Mouse (Mus musculus) forebrain, embryonic 15.5 days (tissue): ENCODE measurements around the gene Creb5. TPM values are rescaled to one million over a fixed set of nuclear protein-coding genes. Genes with fewer than 3 reads are reported as not detected.
"Not testable (repeated sequence)": the region's sequence is repeated elsewhere in the genome, so short reads cannot be mapped to it uniquely, and the experiment has no call there.

Experiments used
- ATAC-seq: fragments of 200-750 bp; cut with Nextera tagmentation; replicated peaks from 2 replicates; pipeline ENCODE4 v1.8.0; 2017; ENCODE audit warnings: mild to moderate bottlenecking, moderate TSS enrichment, moderate library complexity
- H3K27ac ChIP-seq: fragments of 300-500 bp; sonication (generic); replicated peaks from 2 replicates; pipeline ENCODE4 v1.5.1; 2015; ENCODE audit warnings: mild to moderate bottlenecking, inconsistent platforms
- H3K27me3 ChIP-seq: fragments of 300-500 bp; sonication (generic); 2 replicates; pipeline ENCODE4 v1.6.1; 2015; ENCODE audit warnings: inconsistent platforms
- H3K36me3 ChIP-seq: fragments of 300-500 bp; sonication (generic); 2 replicates; pipeline ENCODE4 v1.6.1; 2015; ENCODE audit warnings: mild to moderate bottlenecking, inconsistent platforms
- H3K4me1 ChIP-seq: fragments of 300-500 bp; sonication (generic); 2 replicates; pipeline ENCODE4 v1.6.1; 2015; ENCODE audit warnings: inconsistent platforms
- H3K4me2 ChIP-seq: fragments of 300-500 bp; sonication (generic); replicated peaks from 2 replicates; pipeline ENCODE4 v1.6.1; 2015; ENCODE audit warnings: mild to moderate bottlenecking, inconsistent platforms
- H3K4me3 ChIP-seq: fragments of 300-500 bp; sonication (generic); 2 replicates; pipeline ENCODE4 v1.5.1; 2015; ENCODE audit warnings: mild to moderate bottlenecking, inconsistent platforms
- H3K9ac ChIP-seq: fragments of 300-500 bp; sonication (generic); replicated peaks from 2 replicates; pipeline ENCODE4 v1.6.1; 2015; ENCODE audit warnings: mild to moderate bottlenecking, inconsistent platforms
- H3K9me3 ChIP-seq: fragments of 300-500 bp; sonication (generic); 2 replicates; pipeline ENCODE4 v1.6.1; 2016; ENCODE audit warnings: inconsistent platforms
- WGBS: fragments of 180-500 bp; shearing (Covaris S2); methylation state at CpG from one replicate; pipeline ENCODE4 v1.1.7; 2015; ENCODE audit warnings: mixed read lengths; 5-methylcytosine and 5-hydroxymethylcytosine counted together
- polyA plus RNA-seq: library from polyadenylated mRNA; unstranded; fragments of >200 nt; fragmentation: Nextera tagmentation; extraction: Ambion mirVana; gene quantifications from 2 replicates; pipeline ENCODE4 v1.2.1, GENCODE M21; 2015

Creb5 gene
- polyA plus RNA-seq, 1 experiment from 2014 or later, result 14.5 TPM

- no peak overlapping the region for H3K27ac ChIP-seq
- WGBS, result 49% methylated on average over 4 of the region's 4 CpGs
- no peaks in the 10 kb centered on the region for H3K36me3 ChIP-seq
- H3K27me3 ChIP-seq, result no peaks in the 10 kb centered on the region
- peak overlapping the region; percentile 16; the same call in 1 of the 2 replicates for H3K4me2 ChIP-seq
- H3K9me3 ChIP-seq, result no peaks in the 10 kb centered on the region
- H3K4me3 ChIP-seq, result no peak overlapping the region
- peaks cover 39% of the 10 kb centered on the region for H3K4me1 ChIP-seq
- ATAC-seq, result peak; percentile 37; the same call in 1 of the 2 replicates
- no peak overlapping the region for H3K9ac ChIP-seq
These were observed 110.7 kb downstream of the Creb5 start for GRCm38 (mm10) chr6:53397797-53398196.

- Histone ChIP-seq H3K9me3 (no peaks in the 10 kb centered on the region), H3K4me3 (no peak overlapping the region), H3K4me1 (peaks cover 39% of the 10 kb centered on the region), H3K4me2 (peak overlapping the region; percentile 16), H3K27me3 (no peaks in the 10 kb centered on the region), H3K27ac (no peak overlapping the region), H3K36me3 (no peaks in the 10 kb centered on the region), H3K9ac (no peak overlapping the region)
- WGBS, result 36% methylated on average over 18 of the region's 18 CpGs
- ATAC-seq, result no peak
These were observed 111.4 kb downstream of the Creb5 start for GRCm38 (mm10) chr6:53398297-53399140.

DNA sequence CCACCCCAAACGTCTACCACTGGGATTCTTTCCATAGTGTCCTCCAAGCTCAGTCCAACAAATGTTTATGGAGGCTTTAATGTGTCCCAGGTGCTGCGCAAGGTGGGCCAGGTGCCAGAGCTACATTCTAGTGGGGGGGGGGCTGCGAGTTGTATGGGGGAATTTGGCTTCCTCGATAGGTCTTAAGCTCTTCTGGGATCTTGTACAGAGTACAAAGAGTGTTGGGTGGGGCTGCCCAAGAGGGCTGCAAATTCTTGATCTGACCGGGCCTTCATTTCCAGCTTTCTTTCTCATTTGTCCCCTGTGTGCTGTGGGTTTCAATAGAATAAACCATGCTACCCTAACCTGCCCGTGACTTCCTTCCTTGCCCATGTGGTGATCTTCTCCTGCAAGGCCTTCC is 114.3 kb downstream of the Creb5 start:
- Histone ChIP-seq H3K9me3 (no peaks in the 10 kb centered on the region), H3K9ac (no peak overlapping the region), H3K4me3 (no peak overlapping the region), H3K27ac (no peak overlapping the region), H3K4me2 (no peak overlapping the region), H3K4me1 (peaks cover 21% of the 10 kb centered on the region), H3K27me3 (no peaks in the 10 kb centered on the region), H3K36me3 (no peaks in the 10 kb centered on the region)
- WGBS, result 91% methylated on average over 6 of the region's 6 CpGs
- no peak for ATAC-seq

DNA sequence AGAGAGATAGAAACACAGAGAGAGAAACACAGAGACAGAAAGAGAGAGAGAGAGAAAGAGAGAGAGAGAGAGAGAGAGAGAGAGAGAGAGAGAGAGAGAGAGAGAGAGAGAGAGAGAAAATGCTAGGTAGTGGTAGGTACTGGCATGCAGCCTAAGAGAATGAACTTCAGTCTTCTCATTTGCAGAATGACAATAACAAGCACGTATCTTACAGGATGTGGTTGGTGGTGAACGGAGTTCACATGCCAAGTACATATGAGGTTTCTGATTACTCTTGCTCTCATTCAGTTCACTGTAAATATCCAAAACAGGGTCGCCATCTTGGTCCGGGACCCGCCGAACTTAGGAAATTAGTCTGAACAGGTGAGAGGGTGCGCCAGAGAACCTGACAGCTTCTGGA is 115.5 kb downstream of the Creb5 start:
- H3K4me3 ChIP-seq, result not testable (repeated sequence)

GRCm38 (mm10) chr6:53409183-53409582 is 122.1 kb downstream of the Creb5 start:
- no peak overlapping the region for H3K9ac ChIP-seq
- H3K9me3 ChIP-seq, result no peaks in the 10 kb centered on the region
- H3K36me3 ChIP-seq, result no peaks in the 10 kb centered on the region
- no peak overlapping the region for H3K4me2 ChIP-seq
- 94% methylated on average over 6 of the region's 6 CpGs for WGBS
- no peak overlapping the region for H3K4me3 ChIP-seq
- no peak for ATAC-seq
- H3K4me1 ChIP-seq, result no peaks in the 10 kb centered on the region
- no peak overlapping the region for H3K27ac ChIP-seq
- H3K27me3 ChIP-seq, result no peaks in the 10 kb centered on the region

More for the DNA sequence above, 115.5 kb downstream of the Creb5 start:
- not testable (repeated sequence) for H3K9ac ChIP-seq, ATAC-seq, H3K27ac ChIP-seq, H3K27me3 ChIP-seq, H3K4me2 ChIP-seq, H3K9me3 ChIP-seq, H3K36me3 ChIP-seq
- H3K4me1 ChIP-seq, result peaks cover 15% of the 10 kb centered on the region
- 96% methylated on average over 7 of the region's 7 CpGs for WGBS

DNA sequence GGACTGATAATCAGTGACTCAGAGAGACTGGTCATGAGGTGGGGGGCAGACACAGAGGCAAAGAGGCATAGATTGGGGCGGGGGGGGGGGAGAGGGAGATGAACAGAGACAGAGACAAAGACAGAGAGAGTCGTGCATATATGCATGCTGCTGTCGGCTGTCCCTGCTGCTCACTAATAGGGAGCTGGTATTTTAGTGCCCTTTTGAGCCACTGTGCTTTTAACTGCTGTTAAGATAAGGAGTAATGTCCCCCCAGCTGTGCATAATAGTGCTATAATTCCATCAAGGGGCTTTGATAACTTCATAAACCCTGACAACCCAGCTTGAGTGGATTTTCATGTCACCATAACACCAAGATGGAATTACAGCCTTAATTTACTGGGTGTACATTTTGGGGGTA is 134.3 kb downstream of the Creb5 start:
- ATAC-seq, result no peak
- WGBS, result 63% methylated on average over 2 of the region's 3 CpGs
- no peak overlapping the region for H3K27ac ChIP-seq

GRCm38 (mm10) chr6:53429368-53429767 is 142.3 kb downstream of the Creb5 start:
- ATAC-seq, result peak; percentile 55; the same call in 1 of the 2 replicates
- H3K27me3 ChIP-seq, result no peaks in the 10 kb centered on the region
- 23% methylated on average over 7 of the region's 7 CpGs for WGBS

More for the DNA sequence above, 134.3 kb downstream of the Creb5 start:
- Histone ChIP-seq H3K9me3 (no peaks in the 10 kb centered on the region), H3K4me2 (no peak overlapping the region), H3K4me3 (no peak overlapping the region), H3K27me3 (no peaks in the 10 kb centered on the region), H3K4me1 (no peaks in the 10 kb centered on the region; the same call in 1 of the 2 replicates), H3K36me3 (no peaks in the 10 kb centered on the region), H3K9ac (no peak overlapping the region)

DNA sequence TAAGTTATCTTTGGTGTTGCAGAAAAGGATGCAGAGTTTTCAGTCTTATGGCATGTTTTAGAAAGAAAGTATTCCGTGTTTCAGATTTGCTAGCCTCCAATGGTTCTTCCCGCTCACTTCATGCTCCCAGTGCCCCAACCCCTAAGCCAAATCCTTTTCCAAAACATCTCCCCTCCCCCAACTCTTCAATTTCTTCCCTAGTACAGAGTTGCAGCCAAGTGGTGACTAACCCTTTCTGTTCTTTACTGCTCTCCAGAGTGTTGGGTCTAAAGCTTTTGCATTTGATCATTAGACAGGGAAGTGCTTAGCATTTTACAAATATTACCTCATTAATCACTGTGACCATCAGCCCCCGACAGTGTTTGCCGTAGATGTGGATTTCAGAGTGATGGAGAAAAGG is 142.8 kb downstream of the Creb5 start:
- H3K27me3 ChIP-seq, result no peaks in the 10 kb centered on the region
- no peak overlapping the region for H3K4me3 ChIP-seq
- no peaks in the 10 kb centered on the region for H3K9me3 ChIP-seq
- H3K4me1 ChIP-seq, result peaks cover 40% of the 10 kb centered on the region
- H3K27ac ChIP-seq, result peak overlapping the region; percentile 32
- no peaks in the 10 kb centered on the region for H3K36me3 ChIP-seq
- H3K4me2 ChIP-seq, result 0 out of 2 replicates have a peak overlapping the region, but pooled peaks have one; percentile 4
- no peak overlapping the region for H3K9ac ChIP-seq
- WGBS, result 31% methylated on average over 4 of the region's 4 CpGs
- peak; percentile 69; the same call in 1 of the 2 replicates for ATAC-seq

More at GRCm38 (mm10) chr6:53429368-53429767, 142.3 kb downstream of the Creb5 start:
- H3K9me3 ChIP-seq, result no peaks in the 10 kb centered on the region
- H3K9ac ChIP-seq, result no peak overlapping the region
- no peak overlapping the region for H3K4me3 ChIP-seq
- H3K36me3 ChIP-seq, result no peaks in the 10 kb centered on the region
- H3K27ac ChIP-seq, result peak overlapping the region; percentile 32
- H3K4me1 ChIP-seq, result peaks cover 40% of the 10 kb centered on the region
- 0 out of 2 replicates have a peak overlapping the region, but pooled peaks have one; percentile 4 for H3K4me2 ChIP-seq

DNA sequence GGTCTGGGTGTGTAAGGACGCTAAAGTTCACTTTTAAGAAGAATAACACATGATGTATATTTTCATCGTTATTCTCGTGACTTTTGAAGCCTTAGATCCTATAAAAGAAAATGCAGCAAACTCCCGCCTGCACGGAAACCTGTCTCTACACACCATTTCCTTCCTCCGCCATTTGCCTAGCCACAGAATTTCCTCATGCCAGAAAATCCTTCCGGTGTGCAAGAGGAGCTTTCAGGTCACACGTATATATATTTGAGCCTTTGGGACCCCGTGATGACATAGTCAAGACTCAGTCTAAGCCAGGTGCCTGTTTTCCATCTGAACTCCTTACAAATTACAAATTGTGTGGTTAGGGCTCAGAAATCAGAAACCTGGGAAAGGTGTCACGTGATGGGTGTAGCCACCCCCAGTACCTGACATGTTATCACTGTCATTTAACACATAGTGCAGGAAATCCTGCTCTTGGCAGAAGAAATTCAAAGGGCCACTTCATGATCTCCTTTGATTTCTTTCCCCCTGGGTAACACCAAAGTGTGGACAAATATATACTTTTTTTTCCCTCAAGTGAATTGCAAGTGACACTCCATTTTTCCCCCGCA is 158.9 kb downstream of the Creb5 start:
- no peak overlapping the region for H3K4me2 ChIP-seq
- H3K9ac ChIP-seq, result no peak overlapping the region
- H3K27me3 ChIP-seq, result no peaks in the 10 kb centered on the region
- H3K27ac ChIP-seq, result no peak overlapping the region
- no peaks in the 10 kb centered on the region for H3K36me3 ChIP-seq
- H3K4me1 ChIP-seq, result peaks cover 19% of the 10 kb centered on the region
- WGBS, result 93% methylated on average over 11 of the region's 11 CpGs
- H3K4me3 ChIP-seq, result no peak overlapping the region
- ATAC-seq, result no peak
- no peaks in the 10 kb centered on the region for H3K9me3 ChIP-seq

DNA sequence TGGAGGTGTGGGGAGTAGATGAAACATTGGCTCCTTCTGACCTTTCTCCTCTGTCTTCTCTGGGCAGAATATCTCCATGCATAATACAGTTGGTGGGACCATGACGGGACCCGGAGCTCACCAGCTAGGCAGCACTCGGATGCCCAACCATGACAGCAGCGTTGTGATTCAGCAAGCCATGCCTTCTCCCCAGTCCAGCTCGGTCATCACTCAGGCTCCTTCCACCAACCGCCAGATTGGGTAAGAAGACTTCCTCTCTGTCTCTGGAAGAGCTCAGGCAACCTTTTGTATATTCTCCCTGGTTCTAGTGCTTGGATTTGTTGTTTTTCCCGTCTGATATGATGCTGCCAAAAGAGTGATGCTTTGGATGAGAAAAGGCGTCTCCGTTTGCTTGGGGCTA is 160.4 kb downstream of the Creb5 start:
- peaks cover 29% of the 10 kb centered on the region for H3K4me1 ChIP-seq
- H3K27ac ChIP-seq, result no peak overlapping the region
- no peaks in the 10 kb centered on the region for H3K9me3 ChIP-seq
- no peaks in the 10 kb centered on the region for H3K36me3 ChIP-seq
- ATAC-seq, result no peak
- no peak overlapping the region for H3K9ac ChIP-seq
- no peak overlapping the region for H3K4me2 ChIP-seq
- H3K27me3 ChIP-seq, result no peaks in the 10 kb centered on the region
- 92% methylated on average over 9 of the region's 9 CpGs for WGBS
- no peak overlapping the region for H3K4me3 ChIP-seq

DNA sequence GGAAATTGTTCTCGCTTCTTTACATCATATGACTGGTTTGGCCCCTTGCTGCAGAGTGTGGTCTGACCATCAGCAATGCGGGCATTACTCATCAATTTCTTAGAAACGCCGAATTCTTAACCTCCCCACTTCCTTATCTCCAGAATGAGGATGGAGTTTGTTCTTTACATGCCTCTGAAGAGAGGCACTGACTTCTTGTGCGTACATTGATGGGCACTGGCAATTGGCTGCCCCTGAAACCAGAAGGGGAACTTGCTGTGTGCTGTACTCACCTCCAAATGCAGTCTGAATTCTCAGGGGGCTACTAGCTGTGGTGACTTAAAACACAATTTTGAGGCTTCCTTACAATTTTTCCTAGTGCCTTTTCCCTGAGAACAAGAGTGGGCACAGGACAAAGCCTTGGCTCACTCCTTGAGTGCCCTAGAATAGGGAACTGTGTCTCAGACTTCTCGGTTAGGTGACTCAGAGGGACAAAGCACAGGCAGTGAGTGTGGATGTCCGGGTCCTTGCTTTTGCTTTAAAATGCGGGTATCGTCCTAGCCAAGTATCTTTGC is 161.3 kb downstream of the Creb5 start:
- no peaks in the 10 kb centered on the region for H3K36me3 ChIP-seq
- no peak overlapping the region for H3K9ac ChIP-seq
- H3K4me2 ChIP-seq, result no peak overlapping the region
- no peaks in the 10 kb centered on the region for H3K27me3 ChIP-seq
- H3K4me1 ChIP-seq, result peaks cover 30% of the 10 kb centered on the region
- H3K27ac ChIP-seq, result no peak overlapping the region
- ATAC-seq, result no peak
- H3K4me3 ChIP-seq, result no peak overlapping the region
- H3K9me3 ChIP-seq, result no peaks in the 10 kb centered on the region
- 87% methylated on average over 9 of the region's 9 CpGs for WGBS
